Mouse (Mus musculus) left cerebral cortex, adult 8-10 months (tissue): Measurements from ENCODE around the gene Adgrg3. TPM values are rescaled to one million over a fixed set of nuclear protein-coding genes. Genes with fewer than 3 reads are reported as not detected.
A peak's percentile ranks its signal among the peaks of the same experiment; 100 is the strongest.

ENCODE experiments used
- DNase-seq, 2 experiments: peaks; one replicate each; pipeline ENCODE4 v3.0.0; 2022; ENCODE audit warnings: low spot score in 2 of 2
- total RNA-seq, 4 experiments: library from RNA; stranded (reverse); gene quantifications; 2 replicates each; pipeline ENCODE4 v1.2.4; 2022

The Adgrg3 gene
- total RNA-seq, 4 experiments from 2014 or later: 0.27 to 0.30 TPM; not detected in 2

GRCm38 (mm10) chr8:95080381-95081341, 63.2 kb downstream of the Adgrg3 start, which contains the start of gene Katnb1:
TSS of gene Katnb1 (plus strand) at chr8:95081186.
- peak; percentile 93 to 100 for DNase-seq

- no peak for DNase-seq
Measured at GRCm38 (mm10) chr8:95081650-95082049, 64.2 kb downstream of the Adgrg3 start.

GRCm38 (mm10) chr8:95084261-95084660, 66.8 kb downstream of the Adgrg3 start:
- no peak for DNase-seq

GRCm38 (mm10) chr8:95084744-95085431, 67.4 kb downstream of the Adgrg3 start:
- no peak for DNase-seq

- no peak for DNase-seq
Measured at GRCm38 (mm10) chr8:95085432-95086141, 68.1 kb downstream of the Adgrg3 start.

- DNase-seq: no peak
Measured at GRCm38 (mm10) chr8:95093574-95093973, 76.1 kb downstream of the Adgrg3 start.

Other genes with a start within 250 kb of the Adgrg3 start
- gene Cx3cl1, start 245.7 kb upstream of the Adgrg3 start, total RNA-seq: 100 to 1,000 TPM; 417 to 480 (median 456) TPM
- gene Ccl17, start 207.2 kb upstream of the Adgrg3 start, total RNA-seq: 10 to 100 TPM in 1 of 4 experiments, 1 to 10 TPM in 3; 8.3 to 13.8 (median 9.6) TPM
- 100 to 1,000 TPM in 1 of 4 experiments, 10 to 100 TPM in 3; 75.6 to 104 (median 90.6) TPM for gene Coq9, start 179.4 kb upstream of the Adgrg3 start, total RNA-seq
- gene Ciapin1, start 179.3 kb upstream of the Adgrg3 start, total RNA-seq: 10 to 100 TPM; 70.8 to 75.9 (median 72.0) TPM
- gene Polr2c, start 160.2 kb upstream of the Adgrg3 start, total RNA-seq: 10 to 100 TPM; 64.6 to 75.4 (median 67.0) TPM
- 10 to 100 TPM; 15.1 to 18.3 (median 17.3) TPM for gene Dok4, start 141.4 kb upstream of the Adgrg3 start, total RNA-seq
- 1 to 10 TPM; 1.2 to 2.2 (median 1.8) TPM for gene Ccdc102a, start 99.6 kb upstream of the Adgrg3 start, total RNA-seq
- gene Adgrg5, start 94.0 kb upstream of the Adgrg3 start, total RNA-seq: under 1 TPM in 3 of 4 experiments, not detected in 1; 0.17 to 0.95 (median 0.46) TPM
- gene Adgrg1, start 42.9 kb upstream of the Adgrg3 start, total RNA-seq: 10 to 100 TPM; 72.9 to 94.8 (median 80.5) TPM
- gene Drc7, start 37.4 kb downstream of the Adgrg3 start, total RNA-seq: 1 to 10 TPM; 1.2 to 2.6 (median 1.9) TPM
- 10 to 100 TPM; 46.1 to 50.9 (median 47.7) TPM for gene Katnb1, start 63.5 kb downstream of the Adgrg3 start, total RNA-seq
- gene Kifc3, start 185.1 kb downstream of the Adgrg3 start, total RNA-seq: 10 to 100 TPM; 52.8 to 71.1 (median 56.8) TPM